Mouse (Mus musculus) ES-Bruce4 (cell line): ENCODE measurements around the gene Bmp2k. TPM values are rescaled to one million over a fixed set of nuclear protein-coding genes. Genes with fewer than 3 reads are reported as not detected.
"Not testable (repeated sequence)": the region's sequence is repeated elsewhere in the genome, so short reads cannot be mapped to it uniquely, and the experiment has no call there.

Experiments
- H3K27ac ChIP-seq: 2 replicates; pipeline ENCODE4 v1.5.1; 2012; ENCODE audit warnings: low read length, inconsistent platforms; ENCODE audit not compliant: insufficient read depth
- H3K27me3 ChIP-seq: 2 replicates; pipeline ENCODE4 v1.6.1; 2012; ENCODE audit warnings: mild to moderate bottlenecking, low read length, inconsistent platforms; ENCODE audit not compliant: control insufficient read depth, poor library complexity, insufficient read depth, severe bottlenecking
- H3K36me3 ChIP-seq: 2 replicates; pipeline ENCODE4 v1.6.1; 2012; ENCODE audit warnings: inconsistent platforms, mild to moderate bottlenecking, low read length, moderate library complexity; ENCODE audit not compliant: control insufficient read depth, poor library complexity, insufficient read depth, severe bottlenecking
- H3K4me1 ChIP-seq: one replicate; pipeline ENCODE4 v1.8.1; 2011; ENCODE audit warnings: low read length; ENCODE audit not compliant: control insufficient read depth, insufficient read depth
- H3K4me3 ChIP-seq: 2 replicates; pipeline ENCODE4 v1.5.1; 2011; ENCODE audit warnings: low read depth, mild to moderate bottlenecking, low read length
- H3K9ac ChIP-seq: 2 replicates; pipeline ENCODE4 v1.6.1; 2012; ENCODE audit warnings: low read depth, mild to moderate bottlenecking, inconsistent platforms; ENCODE audit not compliant: poor library complexity, severe bottlenecking
- H3K9me3 ChIP-seq: replicated peaks from 2 replicates; pipeline ENCODE4 v1.6.1; 2012; ENCODE audit warnings: mild to moderate bottlenecking, low read length, inconsistent platforms; ENCODE audit not compliant: control insufficient read depth, poor library complexity, insufficient read depth, severe bottlenecking
- CTCF ChIP-seq: IDR thresholded peaks from one replicate; pipeline ENCODE4 v1.8.1; 2011; ENCODE audit warnings: low read depth, low read length
- EP300 ChIP-seq: IDR thresholded peaks from 2 replicates; pipeline ENCODE4 v1.6.1; 2011; ENCODE audit warnings: low read depth, low read length; ENCODE audit not compliant: insufficient read depth
- POLR2A ChIP-seq: IDR thresholded peaks from one replicate; pipeline ENCODE4 v1.8.1; 2011; ENCODE audit warnings: low read length; ENCODE audit not compliant: insufficient read depth
- polyA plus RNA-seq: library from polyadenylated mRNA; stranded (reverse); fragments of >200 nt; gene quantifications from 2 replicates; pipeline ENCODE4 v1.2.4, GENCODE M21; 2011; ENCODE audit warnings: low read depth; ENCODE audit not compliant: missing spikeins, insufficient read depth, insufficient read length

The Bmp2k gene
- polyA plus RNA-seq, 1 experiment: 10.3 TPM

- H3K36me3 ChIP-seq: no peaks in the 10 kb centered on the region
- no peak overlapping the region for H3K9ac ChIP-seq
- no peak overlapping the region for H3K4me3 ChIP-seq
- TF ChIP-seq EP300 (no peak), CTCF (no peak), POLR2A (no peak)
- no peaks in the 10 kb centered on the region for H3K4me1 ChIP-seq
- peaks cover 3% of the 10 kb centered on the region for H3K9me3 ChIP-seq
- H3K27ac ChIP-seq: no peak overlapping the region
- H3K27me3 ChIP-seq: no peaks in the 10 kb centered on the region
These were observed 28.2 kb downstream of the Bmp2k start for GRCm38 (mm10) chr5:97025650-97026049.

- Histone ChIP-seq H3K27ac (no peak overlapping the region), H3K36me3 (no peaks in the 10 kb centered on the region), H3K4me1 (no peaks in the 10 kb centered on the region), H3K4me3 (no peak overlapping the region), H3K27me3 (no peaks in the 10 kb centered on the region), H3K9me3 (no peaks in the 10 kb centered on the region), H3K9ac (no peak overlapping the region)
- TF ChIP-seq EP300 (no peak), POLR2A (no peak), CTCF (no peak)
These were observed 30.5 kb downstream of the Bmp2k start for GRCm38 (mm10) chr5:97028004-97028403.

GRCm38 (mm10) chr5:97028840-97029239 lies 31.4 kb downstream of the Bmp2k start:
- not testable (repeated sequence) for H3K27ac ChIP-seq, H3K27me3 ChIP-seq, H3K9ac ChIP-seq, H3K36me3 ChIP-seq, H3K9me3 ChIP-seq, H3K4me1 ChIP-seq, H3K4me3 ChIP-seq

GRCm38 (mm10) chr5:97031771-97032170 lies 34.3 kb downstream of the Bmp2k start:
- Histone ChIP-seq H3K4me3 (no peak overlapping the region), H3K9ac (no peak overlapping the region), H3K4me1 (no peaks in the 10 kb centered on the region), H3K9me3 (no peaks in the 10 kb centered on the region), H3K36me3 (no peaks in the 10 kb centered on the region), H3K27ac (no peak overlapping the region), H3K27me3 (no peaks in the 10 kb centered on the region)
- TF ChIP-seq CTCF (no peak), POLR2A (no peak), EP300 (no peak)

GRCm38 (mm10) chr5:97045260-97045659 lies 47.8 kb downstream of the Bmp2k start:
- no peak overlapping the region for H3K27ac ChIP-seq
- H3K9ac ChIP-seq: no peak overlapping the region
- H3K27me3 ChIP-seq: no peaks in the 10 kb centered on the region
- H3K4me1 ChIP-seq: no peaks in the 10 kb centered on the region
- TF ChIP-seq CTCF (no peak), EP300 (no peak), POLR2A (no peak)
- no peaks in the 10 kb centered on the region for H3K9me3 ChIP-seq
- no peak overlapping the region for H3K4me3 ChIP-seq
- H3K36me3 ChIP-seq: no peaks in the 10 kb centered on the region

DNA sequence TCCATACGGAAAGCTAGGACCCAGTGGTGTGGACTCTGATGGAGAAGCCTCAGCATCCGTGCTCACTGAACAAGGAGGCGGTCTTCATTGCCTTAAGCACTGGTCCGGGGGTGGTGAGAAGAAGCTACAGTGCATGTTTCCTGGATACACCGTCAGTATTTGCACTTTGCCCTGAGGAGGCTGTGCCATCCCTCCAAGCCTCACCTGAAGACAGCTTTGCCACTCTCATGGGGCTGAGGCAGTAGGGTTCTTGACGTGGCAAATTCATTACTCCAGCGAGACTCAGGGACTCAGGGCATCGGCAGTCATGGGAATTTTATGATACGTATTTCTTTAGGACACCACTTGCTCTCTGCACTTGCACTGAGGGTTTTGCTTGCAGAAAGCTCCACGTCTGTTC lies 49.2 kb downstream of the Bmp2k start:
- Histone ChIP-seq H3K27me3 (no peaks in the 10 kb centered on the region), H3K4me1 (no peaks in the 10 kb centered on the region), H3K27ac (no peak overlapping the region), H3K9me3 (no peaks in the 10 kb centered on the region), H3K4me3 (no peak overlapping the region), H3K9ac (no peak overlapping the region), H3K36me3 (no peaks in the 10 kb centered on the region)
- TF ChIP-seq EP300 (no peak), CTCF (no peak), POLR2A (no peak)
